Mouse (Mus musculus) intestine, postnatal 0 days (tissue): ENCODE results near the gene Zbtb7b. TPM values are rescaled to one million over a fixed set of nuclear protein-coding genes. Genes with fewer than 3 reads are reported as not detected.
A peak's percentile ranks its signal among the peaks of the same experiment; 100 is the strongest.

Source experiments
- ATAC-seq: fragments of 200-750 bp; cut with Nextera tagmentation; 2 replicates; pipeline ENCODE4 v1.8.0; 2017; ENCODE audit warnings: mild to moderate bottlenecking, moderate TSS enrichment, moderate library complexity
- H3K27ac ChIP-seq: fragments of 300-500 bp; sonication (generic); 2 replicates; pipeline ENCODE4 v1.5.1; 2014; ENCODE audit warnings: mild to moderate bottlenecking, low read depth, low read length, moderate library complexity
- H3K27me3 ChIP-seq: fragments of 300-500 bp; sonication (generic); replicated peaks from 2 replicates; pipeline ENCODE4 v1.6.1; 2014; ENCODE audit warnings: low read length, mixed read lengths; ENCODE audit not compliant: control insufficient read depth, insufficient read depth
- H3K36me3 ChIP-seq: fragments of 300-500 bp; sonication (generic); 2 replicates; pipeline ENCODE4 v1.6.1; 2014; ENCODE audit warnings: mild to moderate bottlenecking, moderate library complexity; ENCODE audit not compliant: control insufficient read depth, insufficient read depth
- H3K4me1 ChIP-seq: fragments of 300-500 bp; sonication (generic); replicated peaks from 2 replicates; pipeline ENCODE4 v1.6.1; 2014; ENCODE audit warnings: antibody characterized with exemption, low read length, mixed read lengths; ENCODE audit not compliant: control insufficient read depth, insufficient read depth
- H3K4me2 ChIP-seq: fragments of 300-500 bp; sonication (generic); replicated peaks from 2 replicates; pipeline ENCODE4 v1.6.1; 2014; ENCODE audit warnings: low read depth, mild to moderate bottlenecking, moderate library complexity
- H3K4me3 ChIP-seq: fragments of 300-500 bp; sonication (generic); 2 replicates; pipeline ENCODE4 v1.5.1; 2014; ENCODE audit warnings: low read depth, low read length
- H3K9ac ChIP-seq: fragments of 300-500 bp; sonication (generic); 2 replicates; pipeline ENCODE4 v1.6.1; 2014; ENCODE audit warnings: mild to moderate bottlenecking, low read depth, low read length
- H3K9me3 ChIP-seq: fragments of 300-500 bp; sonication (generic); 2 replicates; pipeline ENCODE4 v1.6.1; 2016; ENCODE audit warnings: mixed run types; ENCODE audit not compliant: control insufficient read depth
- CTCF ChIP-seq: sonication (generic); IDR thresholded peaks from 2 replicates; pipeline ENCODE4 v1.5.1; 2016; ENCODE audit warnings: low read depth, mild to moderate bottlenecking, control low read depth, antibody characterized with exemption, moderate library complexity
- WGBS: fragments of 180-500 bp; shearing (Covaris S2); extraction: QIAGEN DNeasy Blood & Tissue Kit; methylation state at CpG from one replicate; pipeline ENCODE4 v1.1.7; 2014; 5-methylcytosine and 5-hydroxymethylcytosine counted together
- polyA plus RNA-seq: library from polyadenylated mRNA; unstranded; fragments of >200 nt; fragmentation: Nextera tagmentation; extraction: Ambion mirVana; gene quantifications from 2 replicates; pipeline ENCODE4 v1.2.1, GENCODE M21; 2015

Zbtb7b gene
- polyA plus RNA-seq, 1 experiment from 2014 or later, result 14.3 TPM

GRCm38 (mm10) chr3:89332013-89332412, 62.6 kb downstream of the Zbtb7b start:
- WGBS, result 45% methylated on average over 10 of the region's 10 CpGs
- Histone ChIP-seq H3K4me3 (no peak overlapping the region), H3K36me3 (peaks cover 23% of the 10 kb centered on the region), H3K27ac (no peak overlapping the region), H3K9ac (no peak overlapping the region), H3K27me3 (no peaks in the 10 kb centered on the region), H3K4me2 (no peak overlapping the region), H3K9me3 (no peaks in the 10 kb centered on the region), H3K4me1 (0 out of 2 replicates have a peak, but pooled peaks cover 2% of the 10 kb centered on the region)
- TF ChIP-seq CTCF, result no peak
- no peak; the same call in 1 of the 2 replicates for ATAC-seq

GRCm38 (mm10) chr3:89331561-89331960, 63.0 kb downstream of the Zbtb7b start:
- Histone ChIP-seq H3K9ac (no peak overlapping the region), H3K27ac (no peak overlapping the region), H3K9me3 (no peaks in the 10 kb centered on the region), H3K4me3 (no peak overlapping the region), H3K27me3 (no peaks in the 10 kb centered on the region), H3K4me1 (no peaks in the 10 kb centered on the region), H3K36me3 (peaks cover 23% of the 10 kb centered on the region), H3K4me2 (no peak overlapping the region)
- 54% methylated on average over 13 of the region's 13 CpGs for WGBS
- no peak for TF ChIP-seq CTCF
- peak; percentile 69 for ATAC-seq

GRCm38 (mm10) chr3:89330948-89331347, 63.6 kb downstream of the Zbtb7b start:
- H3K36me3 ChIP-seq, result peaks cover 23% of the 10 kb centered on the region
- WGBS, result 29% methylated on average over 10 of the region's 10 CpGs
- H3K27me3 ChIP-seq, result no peaks in the 10 kb centered on the region
- no peak for TF ChIP-seq CTCF
- no peak overlapping the region for H3K4me2 ChIP-seq
- no peak for ATAC-seq
- no peak overlapping the region for H3K4me3 ChIP-seq
- H3K4me1 ChIP-seq, result no peaks in the 10 kb centered on the region
- no peak overlapping the region for H3K9ac ChIP-seq
- no peaks in the 10 kb centered on the region for H3K9me3 ChIP-seq
- H3K27ac ChIP-seq, result no peak overlapping the region

- 71% methylated on average over 3 of the region's 3 CpGs for WGBS
- no peak for TF ChIP-seq CTCF
- no peaks in the 10 kb centered on the region for H3K9me3 ChIP-seq
Measured at GRCm38 (mm10) chr3:89330346-89330745, 64.2 kb downstream of the Zbtb7b start.

GRCm38 (mm10) chr3:89328623-89329022, 66.0 kb downstream of the Zbtb7b start:
- WGBS, result 14% methylated on average over 4 of the region's 4 CpGs
- Histone ChIP-seq H3K36me3 (peaks cover 5% of the 10 kb centered on the region), H3K27ac (no peak overlapping the region), H3K4me1 (no peaks in the 10 kb centered on the region), H3K4me3 (no peak overlapping the region), H3K9me3 (no peaks in the 10 kb centered on the region), H3K9ac (no peak overlapping the region), H3K27me3 (no peaks in the 10 kb centered on the region), H3K4me2 (no peak overlapping the region)
- ATAC-seq, result no peak
- no peak for TF ChIP-seq CTCF

More at GRCm38 (mm10) chr3:89330346-89330745, 64.2 kb downstream of the Zbtb7b start:
- H3K9ac ChIP-seq, result no peak overlapping the region
- H3K4me2 ChIP-seq, result no peak overlapping the region
- no peak overlapping the region for H3K4me3 ChIP-seq
- no peak for ATAC-seq
- no peak overlapping the region for H3K27ac ChIP-seq
- peaks cover 23% of the 10 kb centered on the region for H3K36me3 ChIP-seq
- H3K27me3 ChIP-seq, result no peaks in the 10 kb centered on the region
- H3K4me1 ChIP-seq, result no peaks in the 10 kb centered on the region

Other genes with a start within 250 kb of the Zbtb7b start
- gene Hcn3, start 234.6 kb downstream of the Zbtb7b start, polyA plus RNA-seq, result 1.1 TPM in 2 replicates
- 8.5 and 8.6 TPM in 2 replicates for gene Clk2, start 230.0 kb downstream of the Zbtb7b start, polyA plus RNA-seq
- gene Scamp3, start 217.3 kb downstream of the Zbtb7b start, polyA plus RNA-seq, result 80.5 and 86.3 TPM in 2 replicates
- gene Fam189b, start 211.6 kb downstream of the Zbtb7b start, polyA plus RNA-seq, result 4.9 and 5.9 TPM in 2 replicates
- 140 TPM in 2 replicates for gene Gba, start 191.8 kb downstream of the Zbtb7b start, polyA plus RNA-seq
- gene Thbs3, start 179.6 kb downstream of the Zbtb7b start, polyA plus RNA-seq, result 15.2 and 17.2 TPM in 2 replicates
- gene Mtx1, start 167.7 kb downstream of the Zbtb7b start, polyA plus RNA-seq, result 140 and 145 TPM in 2 replicates
- gene Muc1, start 165.7 kb downstream of the Zbtb7b start, polyA plus RNA-seq, result 3.5 and 6.7 TPM in 2 replicates
- 273 and 281 TPM in 2 replicates for gene Krtcap2, start 148.8 kb downstream of the Zbtb7b start, polyA plus RNA-seq
- gene Trim46, start 148.5 kb downstream of the Zbtb7b start, polyA plus RNA-seq, result 1.2 and 1.3 TPM in 2 replicates
- gene Dpm3, start 135.4 kb downstream of the Zbtb7b start, polyA plus RNA-seq, result 120 and 128 TPM in 2 replicates
- gene Slc50a1, start 124.2 kb downstream of the Zbtb7b start, polyA plus RNA-seq, result 57.4 and 61.8 TPM in 2 replicates
- gene Efna1, start 113.6 kb downstream of the Zbtb7b start, polyA plus RNA-seq, result 50.7 and 69.8 TPM in 2 replicates
- 1.4 and 1.6 TPM in 2 replicates for gene Efna3, start 71.8 kb downstream of the Zbtb7b start, polyA plus RNA-seq
- gene Efna4, start 56.7 kb downstream of the Zbtb7b start, polyA plus RNA-seq, result 5.1 and 5.3 TPM in 2 replicates
- 33.9 and 37.0 TPM in 2 replicates for gene Adam15, start 44.8 kb downstream of the Zbtb7b start, polyA plus RNA-seq
- gene Dcst2, start 32.8 kb downstream of the Zbtb7b start, polyA plus RNA-seq, result 10.0 and 11.5 TPM in 2 replicates
- gene Dcst1, start 29.5 kb downstream of the Zbtb7b start, polyA plus RNA-seq, result 23.5 and 26.7 TPM in 2 replicates
- not detected in 2 replicates for gene Lenep, start 8.0 kb upstream of the Zbtb7b start, polyA plus RNA-seq
- 29.2 and 32.1 TPM in 2 replicates for gene Flad1, start 17.1 kb upstream of the Zbtb7b start, polyA plus RNA-seq
- 106 and 118 TPM in 2 replicates for gene Cks1b, start 23.6 kb upstream of the Zbtb7b start, polyA plus RNA-seq
- 43.4 and 48.6 TPM in 2 replicates for gene Shc1, start 23.7 kb upstream of the Zbtb7b start, polyA plus RNA-seq
- 17.1 and 17.5 TPM in 2 replicates for gene Pygo2, start 35.4 kb upstream of the Zbtb7b start, polyA plus RNA-seq
- gene Pbxip1, start 41.9 kb upstream of the Zbtb7b start, polyA plus RNA-seq, result 52.2 and 55.8 TPM in 2 replicates
- 27.7 and 28.4 TPM in 2 replicates for gene Pmvk, start 59.8 kb upstream of the Zbtb7b start, polyA plus RNA-seq
- 4.6 TPM in 2 replicates for gene Kcnn3, start 125.4 kb upstream of the Zbtb7b start, polyA plus RNA-seq